Mouse (Mus musculus) layer of hippocampus, postnatal 25 days (tissue): ENCODE data around the gene Gm2956. TPM values are rescaled to one million over a fixed set of nuclear protein-coding genes. Genes with fewer than 3 reads are reported as not detected.
"Not testable (repeated sequence)": the region's sequence is repeated elsewhere in the genome, so short reads cannot be mapped to it uniquely, and the experiment has no call there.

Experiments used
- DNase-seq, 2 experiments: peaks; one replicate each; pipeline ENCODE4 v3.0.0; 2022; ENCODE audit warnings: mixed read lengths in 2 of 2, low spot score in 1 of 2; ENCODE audit errors: extremely low spot score in 1 of 2
- total RNA-seq, 2 experiments: library from RNA; stranded (reverse); gene quantifications; 2 replicates each; pipeline ENCODE4 v1.2.3; 2021

Gm2956 gene
- under 1 TPM in 1 of 2 experiments, not detected in 1; 0.57 TPM for total RNA-seq

DNA sequence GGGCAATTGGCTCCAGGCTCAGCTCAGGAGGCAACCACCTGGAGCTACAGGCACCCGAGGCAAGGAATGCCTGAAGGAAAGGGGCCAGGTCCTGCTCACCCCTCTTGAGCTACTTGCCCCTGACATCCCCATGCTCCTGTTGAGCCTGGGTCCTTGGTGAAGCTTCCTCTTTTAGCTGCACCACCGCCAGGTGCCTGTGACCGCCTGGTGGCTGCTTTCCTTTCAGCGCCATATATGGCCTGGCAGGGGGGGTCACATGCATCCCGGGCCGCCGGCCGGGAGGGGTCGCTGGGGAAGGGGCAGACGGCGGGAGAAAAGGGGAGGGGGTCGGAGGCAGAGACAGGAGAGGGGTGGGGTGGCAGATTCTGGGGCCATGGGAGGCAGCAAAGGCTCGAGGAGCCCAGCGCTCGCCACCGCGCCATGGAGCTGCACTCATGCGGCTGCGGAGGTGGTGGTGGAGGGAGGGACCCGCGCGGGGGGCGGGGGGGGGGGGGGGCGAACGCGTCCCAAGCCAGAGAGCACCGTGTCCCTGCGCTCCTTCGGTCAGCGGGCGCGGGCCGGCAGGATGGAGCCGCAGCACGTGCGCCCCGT, at the start of gene Gm2956:
Gene Gm2956, plus strand, starts transcription at position 541 of the 591 bp plus-strand sequence.
- not testable (repeated sequence) for DNase-seq

DNA sequence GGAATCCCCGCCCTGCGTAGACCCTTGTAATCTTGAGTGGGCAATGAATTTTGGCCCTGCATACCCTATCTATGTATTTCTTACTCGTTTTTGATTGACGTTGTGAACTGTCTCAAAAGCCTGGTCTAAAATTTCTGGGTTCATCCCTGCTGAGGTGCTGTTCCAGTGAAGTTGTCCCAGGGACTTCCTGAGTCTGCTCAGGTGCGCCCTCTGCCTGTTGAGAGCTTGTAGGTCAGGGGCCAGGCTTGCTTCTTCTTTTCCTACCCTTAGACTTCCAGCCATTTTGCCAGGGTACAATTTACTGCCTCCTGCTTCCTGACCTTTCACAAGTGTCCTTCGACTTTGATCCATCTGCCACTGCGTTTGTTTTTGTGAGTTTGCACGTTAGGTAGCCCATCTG, 979 bp downstream of the Gm2956 start:
- peak in 1 of 2 experiments; percentile 2 for DNase-seq

DNA sequence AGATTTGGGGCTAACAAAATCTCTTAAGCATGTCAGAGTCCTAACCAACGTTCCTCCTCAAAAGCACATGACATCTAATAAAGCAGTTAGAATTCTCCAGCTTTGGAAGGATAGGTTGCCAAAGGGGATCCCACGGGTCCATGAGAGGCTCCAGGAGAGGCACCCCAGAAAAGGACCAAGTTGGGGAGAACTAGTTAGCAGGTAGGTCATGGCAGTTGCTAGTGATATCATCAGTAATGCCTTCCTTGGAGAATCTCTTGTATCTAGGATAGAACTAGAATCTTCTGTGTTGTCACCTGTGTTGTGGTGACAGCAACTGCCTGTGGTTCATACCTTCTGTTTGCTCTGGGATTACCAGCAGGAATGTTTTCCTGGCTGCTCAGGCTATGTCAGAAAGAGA, 62.4 kb downstream of the Gm2956 start, which contains the start of gene Gm10413:
Gene Gm10413, plus strand, starts transcription at position 301 of the 400 bp plus-strand sequence.
- not testable (repeated sequence) for DNase-seq

Other genes starting within 250 kb of the Gm2956 start
- gene Gm10340, start 198.6 kb upstream of the Gm2956 start, total RNA-seq, result not detected
- gene Gm5795, start 144.4 kb upstream of the Gm2956 start, total RNA-seq, result not detected
- 1 to 10 TPM; 4.4 to 5.5 TPM for gene D830030K20Rik, start 124.1 kb upstream of the Gm2956 start, total RNA-seq
- not detected for gene Gm10413, start 62.5 kb downstream of the Gm2956 start, total RNA-seq
- gene Gm10409, start 80.0 kb downstream of the Gm2956 start, total RNA-seq, result 1 to 10 TPM; 2.9 to 3.0 TPM
- 1 to 10 TPM; 1.1 to 1.8 TPM for gene Gm3005, start 95.5 kb downstream of the Gm2956 start, total RNA-seq
- gene Gm10408, start 116.8 kb downstream of the Gm2956 start, total RNA-seq, result not detected